Mouse (Mus musculus) small intestine, adult 2 months (tissue): Measurements from ENCODE around the gene Klhl22. TPM values are rescaled to one million over a fixed set of nuclear protein-coding genes. Genes with fewer than 3 reads are reported as not detected.
A peak's percentile ranks its signal among the peaks of the same experiment; 100 is the strongest.

Experiments used
- H3K27ac ChIP-seq: fragments of 200-500 bp; 2 replicates; pipeline ENCODE4 v1.5.1; 2012; ENCODE audit warnings: low read depth, low read length, control low read depth, inconsistent platforms; ENCODE audit not compliant: insufficient read depth
- H3K27me3 ChIP-seq: fragments of 200-500 bp; 2 replicates; pipeline ENCODE4 v1.6.1; 2012; ENCODE audit warnings: mild to moderate bottlenecking, moderate library complexity, low read length, inconsistent platforms; ENCODE audit not compliant: control insufficient read depth, insufficient read depth
- H3K36me3 ChIP-seq: fragments of 200-500 bp; 2 replicates; pipeline ENCODE4 v1.6.1; 2012; ENCODE audit warnings: mild to moderate bottlenecking, low read length, control low read depth, inconsistent platforms; ENCODE audit not compliant: control insufficient read depth, insufficient read depth
- H3K4me1 ChIP-seq: fragments of 200-500 bp; 2 replicates; pipeline ENCODE4 v1.6.1; 2012; ENCODE audit warnings: low read length, inconsistent platforms, mixed read lengths; ENCODE audit not compliant: control insufficient read depth, insufficient read depth, insufficient read length
- H3K4me3 ChIP-seq: fragments of 200-500 bp; 2 replicates; pipeline ENCODE4 v1.5.1; 2012; ENCODE audit warnings: low read depth, mild to moderate bottlenecking, control low read depth, inconsistent platforms, low read length, moderate library complexity
- CTCF ChIP-seq: fragments of 200-500 bp; IDR thresholded peaks from 2 replicates; pipeline ENCODE4 v1.5.1; 2012; ENCODE audit warnings: low read depth, mild to moderate bottlenecking, control low read depth, inconsistent platforms, low read length, moderate library complexity, mixed read lengths; ENCODE audit not compliant: insufficient replicate concordance, insufficient read length; ENCODE audit errors: extremely low read depth
- POLR2A ChIP-seq: fragments of 200-500 bp; IDR thresholded peaks from 2 replicates; pipeline ENCODE4 v1.6.1; 2012; ENCODE audit warnings: low read depth, mild to moderate bottlenecking, control low read depth, inconsistent platforms, low read length, moderate library complexity
- WGBS: fragments of 180-500 bp; shearing (Covaris S2); methylation state at CpG from one replicate; pipeline ENCODE4 v1.1.7; 2018; 5-methylcytosine and 5-hydroxymethylcytosine counted together
- polyA plus RNA-seq: library from polyadenylated mRNA; depleted of rRNA; stranded (reverse); fragments of >200 nt; gene quantifications from 2 replicates; pipeline ENCODE4 v1.2.3, GENCODE M21; 2012

The Klhl22 gene
- polyA plus RNA-seq, 1 experiment = 60.9 TPM

GRCm38 (mm10) chr16:17795643-17796042 is 36.2 kb downstream of the Klhl22 start:
- 68% methylated on average over 5 of the region's 5 CpGs for WGBS
- TF ChIP-seq CTCF = no peak
- TF ChIP-seq POLR2A = no peak
- Histone ChIP-seq H3K27me3 (peaks cover 39% of the 10 kb centered on the region), H3K36me3 (peaks cover 13% of the 10 kb centered on the region), H3K27ac (no peak overlapping the region), H3K4me1 (0 out of 2 replicates have a peak, but pooled peaks cover 9% of the 10 kb centered on the region), H3K4me3 (no peak overlapping the region)

DNA sequence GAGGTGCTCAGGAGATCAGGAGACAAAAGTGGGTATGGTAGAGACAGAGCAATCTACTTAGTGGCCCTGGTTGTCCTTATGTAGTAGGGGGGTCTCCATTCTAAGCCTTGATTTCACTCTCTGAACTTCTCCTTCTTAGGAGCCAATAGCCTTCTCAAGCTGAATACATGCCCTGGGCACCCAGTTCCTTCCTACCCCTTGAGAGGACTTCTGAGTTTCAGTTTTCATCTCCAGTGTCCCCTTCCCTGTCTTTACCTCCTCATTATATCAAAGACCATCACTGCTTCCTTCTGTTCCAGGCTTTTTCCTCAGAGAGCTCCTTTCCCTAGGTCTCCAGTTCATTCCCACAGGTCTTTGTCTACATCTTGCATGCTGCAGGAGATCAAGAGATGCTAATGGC is 37.1 kb downstream of the Klhl22 start:
- TF ChIP-seq POLR2A (no peak), CTCF (no peak)
- H3K4me3 ChIP-seq = peak overlapping the region; percentile 64; the same call in 1 of the 2 replicates
- H3K4me1 ChIP-seq = 0 out of 2 replicates have a peak, but pooled peaks cover 9% of the 10 kb centered on the region
- H3K27me3 ChIP-seq = peaks cover 44% of the 10 kb centered on the region
- no peak overlapping the region for H3K27ac ChIP-seq
- H3K36me3 ChIP-seq = peaks cover 10% of the 10 kb centered on the region

GRCm38 (mm10) chr16:17796971-17797811 is 37.8 kb downstream of the Klhl22 start, which contains the start of gene Scarf2:
Gene Scarf2 (plus strand): TSS chr16:17797282.
- whole genome bisulfite sequencing = 5% methylated on average over 81 of the region's 81 CpGs
- Histone ChIP-seq H3K27me3 (peaks cover 51% of the 10 kb centered on the region), H3K27ac (peak within 1 kb of the TSS; percentile 41), H3K36me3 (peaks cover 7% of the 10 kb centered on the region), H3K4me1 (0 out of 2 replicates have a peak, but pooled peaks cover 9% of the 10 kb centered on the region), H3K4me3 (peak within 1 kb of the TSS; percentile 64)
- TF ChIP-seq POLR2A = no peak

- peak overlapping the region; percentile 64 for H3K4me3 ChIP-seq
Observed at GRCm38 (mm10) chr16:17797812-17798311, 38.4 kb downstream of the Klhl22 start.

DNA sequence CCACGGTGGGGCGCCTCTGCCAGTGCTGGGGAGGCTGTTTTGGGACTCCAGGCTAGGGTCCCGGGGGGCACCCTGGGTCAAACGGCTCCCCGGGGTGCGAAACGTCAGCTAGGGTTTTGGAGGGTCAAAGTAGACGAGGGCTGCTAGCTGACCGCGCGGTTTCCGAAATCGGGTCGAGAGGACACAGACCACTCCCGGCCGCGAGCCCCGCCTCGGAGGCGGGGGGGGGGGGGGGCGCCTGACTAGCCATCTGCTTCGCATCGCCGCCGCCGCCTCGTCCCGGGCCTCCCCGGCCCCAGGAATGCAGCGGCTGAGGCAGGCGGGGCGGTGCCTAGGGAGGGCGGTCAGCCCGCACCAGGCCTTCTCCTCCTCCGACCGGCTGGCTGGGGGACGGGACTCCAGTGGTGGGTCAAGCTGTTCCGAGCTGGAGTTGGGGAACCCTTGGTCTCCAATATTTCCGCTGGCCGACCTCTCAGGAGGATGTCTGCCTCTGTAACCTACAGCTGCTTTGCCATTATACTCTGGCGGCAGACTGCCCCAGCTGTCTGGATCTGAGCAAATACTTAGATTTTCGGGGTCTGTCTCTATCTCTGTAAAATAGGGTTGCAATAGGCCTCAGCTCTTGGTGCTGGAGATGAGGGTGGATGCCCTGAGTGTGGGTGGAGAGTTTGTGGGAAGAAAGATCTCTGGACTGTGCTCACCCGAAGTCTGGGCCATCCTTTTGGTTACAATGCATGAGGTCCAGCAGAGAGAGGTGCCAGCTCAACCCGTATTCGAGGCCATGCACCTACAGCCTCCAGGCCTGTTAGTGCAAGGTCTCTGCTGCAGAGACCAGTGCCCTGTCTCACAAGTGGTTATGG is 39.1 kb downstream of the Klhl22 start:
- no peaks in the 10 kb centered on the region for H3K36me3 ChIP-seq
- 6% methylated on average over 43 of the region's 45 CpGs for WGBS

More at GRCm38 (mm10) chr16:17797812-17798311, 38.4 kb downstream of the Klhl22 start:
- H3K27ac ChIP-seq = peak overlapping the region; percentile 41
- no peaks in the 10 kb centered on the region; the same call in 1 of the 2 replicates for H3K36me3 ChIP-seq
- WGBS = 11% methylated on average over 29 of the region's 29 CpGs
- H3K4me1 ChIP-seq = peaks cover 14% of the 10 kb centered on the region
- TF ChIP-seq POLR2A = no peak
- TF ChIP-seq CTCF = no peak
- peaks cover 56% of the 10 kb centered on the region for H3K27me3 ChIP-seq

GRCm38 (mm10) chr16:17799584-17799983 is 40.2 kb downstream of the Klhl22 start:
- no peak for TF ChIP-seq CTCF
- H3K27me3 ChIP-seq = peaks cover 70% of the 10 kb centered on the region
- H3K4me1 ChIP-seq = peaks cover 29% of the 10 kb centered on the region
- no peak overlapping the region for H3K27ac ChIP-seq
- no peaks in the 10 kb centered on the region for H3K36me3 ChIP-seq
- H3K4me3 ChIP-seq = no peak overlapping the region

More for the DNA sequence above, 39.1 kb downstream of the Klhl22 start:
- Histone ChIP-seq H3K27ac (peak overlapping the region; percentile 41), H3K4me3 (peak overlapping the region; percentile 64), H3K4me1 (peaks cover 21% of the 10 kb centered on the region), H3K27me3 (peaks cover 61% of the 10 kb centered on the region)
- TF ChIP-seq POLR2A = no peak
- TF ChIP-seq CTCF = no peak
